In the genomic region with DNA sequence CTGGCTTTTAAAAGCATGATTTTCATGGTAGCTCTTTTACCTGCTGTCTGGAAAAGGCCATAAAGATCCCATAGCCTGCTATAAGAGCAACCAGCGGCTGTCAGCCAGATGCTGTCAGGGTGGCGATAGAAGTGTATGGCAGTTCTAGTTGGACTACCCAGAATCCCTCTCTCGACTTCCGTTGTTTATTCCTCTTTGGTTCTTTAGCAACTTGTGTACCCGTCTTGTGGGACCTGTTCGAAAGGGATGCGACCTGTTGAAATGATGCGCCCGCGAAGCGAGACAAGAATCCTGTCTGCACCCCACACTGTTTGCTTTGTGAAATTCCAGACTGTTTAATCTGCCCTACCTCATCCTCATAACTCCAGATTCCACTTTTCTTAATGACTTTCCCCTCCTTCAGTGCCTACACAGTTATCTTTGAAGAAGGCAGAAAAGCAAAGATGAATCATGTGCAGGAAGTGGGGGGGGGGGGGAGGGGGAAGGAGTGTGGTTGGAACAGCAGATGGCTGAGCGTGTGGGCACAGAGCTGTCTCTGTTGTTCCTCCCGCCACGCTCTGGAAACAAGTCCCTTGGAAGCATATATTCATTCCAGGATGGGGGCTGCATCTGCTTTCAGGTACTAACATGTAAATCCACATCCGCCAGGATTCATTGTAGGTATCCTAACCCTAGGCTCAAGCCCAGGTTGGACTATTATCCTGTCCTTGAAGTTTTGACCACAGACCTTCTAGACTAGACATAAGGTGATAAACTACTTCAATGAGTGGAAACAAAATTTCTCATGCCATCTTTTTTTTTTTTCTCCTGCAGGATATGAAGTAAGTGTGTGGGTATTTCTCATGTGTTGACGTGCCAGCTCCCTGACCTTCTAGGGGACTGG, we compare ENCODE assay signal across 8 mouse cellular contexts. TPM values are rescaled to one million over a fixed set of nuclear protein-coding genes. Genes with fewer than 3 reads are reported as not detected.
DNase-seq lines count a peak whose midpoint lies in the region; ATAC-seq and TF ChIP-seq lines count a peak whose summit lies in the region.

No protein-coding gene starts in this region.

- no peak for TF ChIP-seq CTCF in bone marrow, adult 2 months (IDR thresholded peaks at IDR 0.05; ENCODE audit: control insufficient read depth, insufficient read depth, low read length)

- H3K4me2 ChIP-seq in forebrain, embryonic 12.5 days: no peak overlapping the region

- H3K36me3 ChIP-seq in forebrain, embryonic 10.5 days (replicated peaks): no peaks in the 10 kb centered on the region
- H3K36me3 ChIP-seq in forebrain, embryonic 12.5 days (replicated peaks): no peaks in the 10 kb centered on the region

- H3K9ac ChIP-seq in forebrain, embryonic 12.5 days: no peak overlapping the region

- H3K4me1 ChIP-seq in forebrain, embryonic 10.5 days: peaks cover 36% of the 10 kb centered on the region
- 0 out of 2 replicates have a peak, but pooled peaks cover 2% of the 10 kb centered on the region for H3K4me1 ChIP-seq in forebrain, embryonic 12.5 days
- peaks cover 2% of the 10 kb centered on the region for H3K4me1 ChIP-seq in bone marrow, adult 2 months (ENCODE audit: control insufficient read depth, insufficient read depth, low read length)

- WGBS in forebrain, embryonic 10.5 days: 88% methylated on average over 16 of the region's 16 CpGs
- WGBS in forebrain, embryonic 12.5 days: 84% methylated on average over 16 of the region's 16 CpGs
- WGBS in bone marrow, adult 2 months: 17% methylated on average over 16 of the region's 16 CpGs

- H3K9me3 ChIP-seq in forebrain, embryonic 10.5 days: no peaks in the 10 kb centered on the region
- no peaks in the 10 kb centered on the region for H3K9me3 ChIP-seq in forebrain, embryonic 12.5 days

- H3K4me3 ChIP-seq in forebrain, embryonic 10.5 days: no peak overlapping the region
- H3K4me3 ChIP-seq in forebrain, embryonic 12.5 days (replicated peaks): no peak overlapping the region
- peak overlapping the region; percentile 26 for H3K4me3 ChIP-seq in bone marrow, adult 2 months (replicated peaks; ENCODE audit: control insufficient read depth, low read depth, low read length)

- H3K27ac ChIP-seq in forebrain, embryonic 10.5 days: 0 out of 2 replicates have a peak overlapping the region, but pooled peaks have one; percentile 1
- no peak overlapping the region for H3K27ac ChIP-seq in forebrain, embryonic 12.5 days
- peak overlapping the region; percentile 46; the same call in 1 of the 2 replicates for H3K27ac ChIP-seq in bone marrow, adult 2 months (ENCODE audit: control insufficient read depth, insufficient read depth, low read depth, low read length, poor library complexity)

- no peak for DNase-seq in forebrain, embryonic 10.5 days (ENCODE audit: extremely low spot score, low spot score)
- DNase-seq in 3134 (ENCODE audit: extremely low read depth, insufficient read length, low spot score): peak; percentile 78
- DNase-seq in layer of hippocampus, adult 9-10 months (ENCODE audit: low spot score): peak; percentile 37
- peak; percentile 63 to 67 for DNase-seq in natural killer cell, adult 2 months (ENCODE audit: low spot score in 2 of 2)
- DNase-seq in urinary bladder, postnatal 36 days (ENCODE audit: low spot score in 2 of 2): no peak

- no peak for TF ChIP-seq POLR2A in bone marrow, adult 2 months (IDR thresholded peaks at IDR 0.05; ENCODE audit: borderline replicate concordance, control insufficient read depth, low read depth, low read length)

- ATAC-seq in forebrain, embryonic 12.5 days (ENCODE audit: low FRiP score): no peak
- ATAC-seq in erythroblast, adult 5-6 weeks (replicated peaks; ENCODE audit: low FRiP score, poor library complexity, severe bottlenecking): no peak

- H3K27me3 ChIP-seq in forebrain, embryonic 10.5 days (ENCODE audit: poor library complexity, severe bottlenecking): no peaks in the 10 kb centered on the region
- H3K27me3 ChIP-seq in forebrain, embryonic 12.5 days: 0 out of 2 replicates have a peak, but pooled peaks cover 2% of the 10 kb centered on the region

RNA-seq across cellular contexts. Expression of a gene that starts 21.0 kb away (rescaled TPM):
- polyA plus RNA-seq in forebrain, embryonic 10.5 days (2016; fragmentation: Nextera tagmentation; extraction: Ambion mirVana): 97.6 and 116 TPM in 2 replicates
- polyA plus RNA-seq in forebrain, embryonic 12.5 days (2016; fragmentation: Nextera tagmentation; extraction: Ambion mirVana): 37.1 and 40.0 TPM in 2 replicates
- 19.3 and 43.1 TPM in 2 replicates for polyA plus RNA-seq in bone marrow, adult 2 months (2011; ENCODE audit: insufficient read depth, insufficient read length, low replicate concordance, missing spikeins)
- total RNA-seq in erythroblast, adult 5-6 weeks (2015; ENCODE audit: low replicate concordance): 9.4 and 15.6 TPM in 2 replicates
- 7.9 and 13.7 TPM in 2 replicates for total RNA-seq in erythroblast, adult 5-6 weeks (2017; ENCODE audit: low replicate concordance)

Comparison
In these comparisons a context has a peak if more than half of its experiments do, and no peak if none do; other contexts are left out.
1. DNase-seq: peak in 3134 (single experiment), layer of hippocampus, adult 9-10 months (single experiment) and natural killer cell, adult 2 months (2 of 2); none in forebrain, embryonic 10.5 days (single experiment) and urinary bladder, postnatal 36 days (0 of 2).